Mouse (Mus musculus) cortical plate, adult 2 months (tissue): Measurements from ENCODE around the gene Mgat5b.

ENCODE experiments used
- CTCF ChIP-seq: fragments of 200-500 bp; IDR thresholded peaks from 2 replicates; pipeline ENCODE4 v1.5.1; 2011; ENCODE audit warnings: mild to moderate bottlenecking, control low read depth, low read length; ENCODE audit not compliant: insufficient read depth; ENCODE audit errors: extremely low read depth
- POLR2A ChIP-seq: fragments of 200-500 bp; IDR thresholded peaks from 2 replicates; pipeline ENCODE4 v1.6.1; 2011; ENCODE audit warnings: mild to moderate bottlenecking, low read length, control low read depth; ENCODE audit not compliant: insufficient read depth; ENCODE audit errors: extremely low read depth

DNA sequence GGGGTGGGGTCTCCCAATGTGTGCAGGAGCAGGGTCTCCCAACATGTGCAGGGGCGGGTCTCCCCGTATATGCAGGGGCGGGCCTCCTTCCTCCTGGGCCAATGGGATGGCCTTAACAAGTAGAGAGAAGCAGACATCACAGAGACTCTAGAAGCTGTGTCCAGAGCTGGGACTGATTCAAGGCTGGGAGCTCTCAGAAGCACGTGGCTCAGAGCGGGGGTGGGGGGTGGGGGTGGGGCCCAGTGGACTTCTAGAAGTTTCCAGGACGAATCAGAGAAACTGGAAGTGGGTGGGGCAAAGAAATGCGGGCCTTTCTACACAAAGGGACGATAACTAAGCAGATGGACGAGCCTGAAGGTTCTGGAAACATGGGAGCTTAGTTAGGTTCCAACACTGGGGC is 49.9 kb downstream of the Mgat5b start:
- no peak for TF ChIP-seq POLR2A
- no peak for TF ChIP-seq CTCF
